1 mouse cellular context compared by ENCODE assay signal in genomic region chr9:123688227-123688626, GRCm38 (mm10).
TF ChIP-seq lines count a peak whose summit lies in the region.

No protein-coding gene starts in this region.

TF ChIP-seq in MEL, 35 proteins besides CTCF, POLR2A, EP300 and RAD21:
- TF ChIP-seq UBTF (IDR thresholded peaks at IDR 0.05; ENCODE audit: borderline replicate concordance, insufficient read depth, low read depth, low read length), result no peak
- TF ChIP-seq SIN3A (IDR thresholded peaks at IDR 0.05; ENCODE audit: low read length), result no peak
- TF ChIP-seq ELF1 (IDR thresholded peaks at IDR 0.05; ENCODE audit: low read depth, low read length), result no peak
- no peak for TF ChIP-seq MXI1 (IDR thresholded peaks at IDR 0.05; ENCODE audit: low read depth, low read length)
- peak; percentile 64 for TF ChIP-seq TAL1 (IDR thresholded peaks at IDR 0.05; ENCODE audit: low read length)
- no peak for TF ChIP-seq BHLHE40 (IDR thresholded peaks at IDR 0.05; ENCODE audit: borderline replicate concordance, low read depth, low read length)
- peak; percentile 23; the same call in 1 of the 2 replicates for TF ChIP-seq ETS1 (IDR thresholded peaks at IDR 0.05; ENCODE audit: low read depth, low read length)
- TF ChIP-seq GATA1 (IDR thresholded peaks at IDR 0.05; ENCODE audit: low read depth, low read length), result peak; percentile 69
- TF ChIP-seq TCF12 (IDR thresholded peaks at IDR 0.05; ENCODE audit: low read depth, low read length), result peak; percentile 81
- no peak for TF ChIP-seq GABPA (IDR thresholded peaks at IDR 0.05; ENCODE audit: low read depth, low read length)
- TF ChIP-seq POLR2AphosphoS5 (IDR thresholded peaks at IDR 0.05; ENCODE audit: borderline replicate concordance, low read depth, low read length), result no peak
- 0 out of 2 replicates have a peak, but pooled peaks have one; percentile 20 for TF ChIP-seq MAX (IDR thresholded peaks at IDR 0.05; ENCODE audit: low read length)
- TF ChIP-seq RCOR1 (IDR thresholded peaks at IDR 0.05; ENCODE audit: low read depth, low read length), result 0 out of 2 replicates have a peak, but pooled peaks have one; percentile 46
- no peak for TF ChIP-seq CHD1 (IDR thresholded peaks at IDR 0.05; ENCODE audit: low read depth, low read length)
